Mouse (Mus musculus) layer of hippocampus, adult 18-20 months (tissue): ENCODE results near the gene Cfd. TPM values are rescaled to one million over a fixed set of nuclear protein-coding genes. Genes with fewer than 3 reads are reported as not detected.

Experiments
- DNase-seq, 2 experiments: peaks; one replicate each; pipeline ENCODE4 v3.0.0; 2022; ENCODE audit warnings: low spot score in 2 of 2
- total RNA-seq, 2 experiments: library from RNA; stranded (reverse); gene quantifications; 2 replicates each; pipeline ENCODE4 v1.2.3; 2021

The Cfd gene
- total RNA-seq, 2 experiments from 2014 or later: not detected

DNA sequence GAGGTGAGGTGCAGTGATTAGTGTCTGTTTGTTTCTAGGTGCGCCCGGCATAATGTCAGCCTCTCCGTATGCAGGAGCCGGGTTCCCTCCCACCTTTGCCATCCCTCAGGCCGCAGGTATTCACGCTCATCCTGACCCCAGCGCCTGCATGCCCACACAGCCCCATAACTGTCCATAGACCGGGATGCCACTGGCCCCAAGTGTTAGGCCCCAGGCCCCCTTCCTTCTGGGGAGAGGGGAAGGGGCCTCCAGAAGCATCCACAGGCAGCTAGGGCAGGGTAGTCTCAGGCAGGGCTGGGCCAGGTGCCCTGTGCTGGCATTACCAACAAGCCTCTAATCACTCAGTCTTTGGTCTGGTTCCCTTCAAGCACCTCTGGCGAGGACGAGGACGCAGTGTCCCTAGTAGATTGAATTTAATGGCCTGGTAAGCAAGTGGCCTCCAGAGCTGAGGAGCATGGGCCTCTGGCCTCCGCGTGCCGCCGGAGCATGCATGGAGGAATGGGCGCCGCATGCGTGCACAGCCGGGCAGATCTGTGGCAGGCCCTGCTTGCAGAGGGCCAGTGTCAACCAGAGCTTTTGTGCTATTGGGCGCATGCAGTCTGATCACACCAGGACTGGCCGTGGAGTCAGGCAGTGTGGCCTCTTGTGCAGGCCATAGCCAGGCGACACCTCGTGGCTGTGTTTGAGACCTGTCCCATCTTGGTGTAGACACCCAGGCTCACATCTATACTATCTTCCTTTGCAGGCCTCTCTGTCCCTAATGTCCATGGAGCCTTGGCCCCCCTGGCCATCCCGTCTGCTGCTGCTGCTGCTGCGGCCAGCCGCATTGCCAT lies 30.4 kb upstream of the Cfd start:
- no peak for DNase-seq

DNA sequence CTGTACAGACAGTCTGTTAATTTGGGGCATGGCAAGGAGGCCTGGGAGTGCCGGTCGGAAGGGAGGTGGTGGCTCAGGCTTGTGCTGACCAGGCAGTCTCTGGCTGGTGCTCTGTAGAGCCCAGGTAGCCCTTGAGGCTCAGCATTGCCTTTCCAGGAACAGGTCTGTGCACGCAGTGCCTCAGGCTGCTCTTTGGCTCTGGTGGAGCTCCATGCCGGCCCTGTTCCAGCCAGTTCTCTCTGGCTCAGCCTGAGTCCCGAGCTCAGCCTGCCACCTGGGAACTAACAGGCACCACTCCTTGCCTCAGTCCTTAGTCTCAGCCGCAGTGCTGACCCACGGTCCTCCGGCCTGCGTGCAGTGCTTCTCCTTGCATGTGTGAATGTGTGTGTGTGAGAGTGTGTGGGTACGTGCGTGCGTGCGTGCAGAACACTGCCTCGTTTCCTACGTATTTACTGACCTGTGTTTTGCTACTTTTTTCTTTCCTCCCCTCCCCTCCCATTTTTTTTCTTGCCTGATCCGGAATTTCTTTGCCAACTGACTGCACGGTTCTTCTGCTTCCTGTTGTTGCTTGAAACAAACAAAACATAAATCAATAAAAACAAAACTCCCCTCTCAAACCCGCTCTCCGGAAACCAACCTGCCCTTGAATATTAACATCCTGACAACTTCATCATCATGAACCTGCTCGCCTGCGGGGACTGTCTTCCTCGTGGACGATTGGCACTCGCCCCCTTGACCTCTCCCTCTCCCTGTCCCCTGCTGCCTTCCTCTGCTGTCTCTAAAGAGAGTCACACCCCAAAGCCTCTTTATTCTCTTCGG lies 29.2 kb upstream of the Cfd start:
- DNase-seq: no peak

DNA sequence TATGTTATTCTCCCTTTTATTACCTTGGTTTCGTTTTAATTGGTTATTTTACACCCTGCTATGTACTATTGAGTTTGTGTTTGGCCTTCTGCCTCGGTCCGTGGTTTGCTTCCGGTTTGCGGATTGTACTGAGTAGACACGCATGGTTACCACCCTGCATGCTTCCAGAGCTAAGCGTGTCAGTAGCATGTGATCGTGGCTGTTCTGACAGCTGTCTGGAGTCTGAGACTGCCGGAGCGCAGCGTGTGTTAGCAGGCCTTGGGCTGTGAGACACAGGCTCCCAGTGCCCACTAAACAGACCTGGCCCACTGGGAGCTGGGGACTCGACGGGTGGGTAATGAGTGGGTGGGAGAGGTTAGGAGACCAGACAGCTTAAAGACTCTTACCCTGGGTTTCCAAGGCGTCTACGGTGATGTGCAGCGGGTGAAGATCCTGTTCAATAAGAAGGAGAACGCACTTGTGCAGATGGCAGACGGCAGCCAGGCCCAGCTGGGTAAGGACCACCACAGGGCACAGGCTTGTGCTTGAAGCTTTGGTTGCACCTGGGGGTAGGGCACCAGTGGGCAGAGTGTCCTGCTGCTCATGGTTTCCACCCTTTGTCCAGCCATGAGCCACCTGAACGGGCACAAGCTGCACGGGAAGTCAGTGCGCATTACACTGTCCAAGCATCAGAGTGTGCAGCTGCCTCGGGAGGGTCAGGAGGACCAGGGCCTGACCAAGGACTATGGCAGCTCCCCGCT lies 28.4 kb upstream of the Cfd start:
- no peak for DNase-seq

- no peak for DNase-seq
Observed at GRCm38 (mm10) chr10:79862925-79863324, 27.7 kb upstream of the Cfd start.

GRCm38 (mm10) chr10:79864351-79865188 lies 26.1 kb upstream of the Cfd start:
- no peak for DNase-seq

DNA sequence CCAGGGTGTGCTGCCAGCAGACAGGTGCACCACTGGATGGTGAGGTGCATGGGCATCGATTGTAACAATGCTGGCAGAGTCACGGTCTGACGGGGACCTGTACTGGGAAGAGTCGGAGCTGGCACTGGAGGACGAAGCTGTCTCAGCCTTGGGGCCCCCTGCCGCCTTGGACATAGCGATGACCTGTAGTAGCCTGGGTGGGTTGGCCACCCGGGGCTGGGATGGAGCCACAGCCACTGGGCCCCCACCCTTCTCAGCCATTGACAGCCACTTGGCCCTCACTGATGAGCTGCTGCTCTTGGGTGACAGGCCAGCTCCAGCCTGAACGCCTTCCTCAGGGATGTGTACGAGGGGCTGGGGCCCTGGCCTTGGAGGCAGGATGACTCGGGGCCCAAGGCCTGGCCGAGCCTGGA lies 25.5 kb upstream of the Cfd start:
- DNase-seq: no peak

- no peak for DNase-seq
Observed at GRCm38 (mm10) chr10:79865801-79866295, 24.8 kb upstream of the Cfd start.

- no peak for DNase-seq
Observed at GRCm38 (mm10) chr10:79866601-79867000, 24.1 kb upstream of the Cfd start.

DNA sequence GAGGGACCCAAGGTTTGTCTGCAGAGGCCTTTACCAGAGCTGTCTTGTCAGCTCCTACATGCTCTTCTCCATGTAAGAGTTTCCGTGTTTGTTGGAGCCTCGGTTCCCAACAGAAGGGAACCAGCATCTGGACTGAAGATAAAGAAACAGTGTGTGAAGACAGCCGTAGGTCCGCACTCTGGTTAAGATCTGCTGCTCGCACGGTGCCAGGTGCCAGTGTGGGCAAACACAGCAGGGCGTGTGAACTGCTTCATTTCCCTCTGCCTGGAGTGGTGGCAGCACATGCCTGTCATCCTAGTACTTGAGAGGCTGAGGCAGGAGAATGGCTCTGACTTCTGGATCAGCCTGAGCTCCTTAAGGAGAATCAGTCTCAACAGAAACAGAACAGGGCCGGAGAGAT lies 18.8 kb upstream of the Cfd start:
- no peak for DNase-seq

DNA sequence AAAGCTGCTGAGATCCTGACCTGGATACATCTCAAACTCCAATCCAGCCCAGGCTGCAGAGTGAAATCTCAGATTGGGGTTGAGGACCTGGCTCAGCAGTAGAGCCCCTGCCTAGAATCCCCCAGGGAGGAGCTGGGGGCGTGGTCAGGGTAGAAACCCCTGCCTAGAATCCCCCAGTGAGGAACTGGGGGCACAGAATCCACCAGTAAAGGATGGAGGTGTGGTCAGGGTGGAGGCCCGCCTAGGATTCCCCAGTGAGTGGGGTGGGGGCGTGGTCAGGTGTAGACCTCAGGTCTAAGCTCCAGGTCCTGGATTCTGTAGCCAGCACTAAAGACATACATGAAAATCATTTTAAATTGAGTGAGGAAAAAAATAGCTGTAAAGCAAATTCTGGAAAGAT lies 17.8 kb upstream of the Cfd start:
- DNase-seq: no peak

GRCm38 (mm10) chr10:79873313-79873712 lies 17.3 kb upstream of the Cfd start:
- no peak for DNase-seq

DNA sequence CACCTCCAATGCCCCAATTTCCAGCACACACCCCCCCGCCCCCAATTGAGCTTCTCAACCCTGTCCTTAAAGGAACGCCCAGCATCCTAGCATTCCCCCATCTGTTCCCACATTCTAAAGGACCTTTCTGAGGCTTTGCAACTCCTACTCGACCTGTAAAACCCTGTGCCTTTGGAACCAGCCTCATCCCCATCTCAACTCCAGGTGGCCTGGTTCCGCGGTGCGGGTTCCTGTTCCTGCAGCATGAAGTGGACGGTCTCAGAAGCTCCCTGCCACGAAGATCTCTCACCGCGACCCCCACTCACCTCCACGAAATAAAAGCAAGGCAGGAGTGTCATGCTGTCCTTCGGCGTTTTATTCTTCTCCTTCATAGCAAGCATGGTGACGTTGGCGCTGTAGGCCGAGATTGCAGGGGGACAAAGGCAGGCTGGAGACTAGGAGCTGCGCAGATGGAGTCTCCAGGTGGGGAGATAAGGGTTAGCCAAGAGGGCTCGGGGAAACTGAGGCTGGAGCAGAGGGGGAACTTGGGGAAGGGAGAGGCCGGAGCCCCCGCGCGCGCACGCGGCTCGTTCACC lies 16.9 kb upstream of the Cfd start:
- no peak for DNase-seq

- DNase-seq: no peak
Observed at GRCm38 (mm10) chr10:79874290-79874862, 16.3 kb upstream of the Cfd start, which contains the start of the genes Prtn3 and Plppr3. TSS of gene Prtn3 (plus strand) at chr10:79874476. TSS of gene Plppr3 (minus strand) at chr10:79874634.

DNA sequence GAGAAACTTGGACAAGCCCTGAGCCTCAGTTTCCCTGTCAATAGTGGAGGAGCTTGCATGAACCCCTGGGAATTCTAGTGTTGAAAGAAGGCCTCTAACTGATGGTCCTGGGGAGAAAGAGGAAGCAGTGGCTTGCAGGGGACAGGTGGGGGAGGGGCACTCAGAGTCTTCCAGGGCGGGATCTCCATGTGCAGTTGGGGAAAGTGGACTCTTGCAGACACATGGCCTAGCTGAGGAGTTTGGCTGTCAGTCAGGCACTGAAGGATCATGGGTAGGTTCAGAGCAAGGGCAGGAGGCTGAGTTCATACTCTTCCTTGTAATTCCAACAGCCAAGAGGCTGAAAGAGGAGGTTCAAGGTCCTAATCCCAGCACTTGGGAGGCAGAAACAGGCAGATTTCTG lies 13.5 kb upstream of the Cfd start:
- no peak for DNase-seq

DNA sequence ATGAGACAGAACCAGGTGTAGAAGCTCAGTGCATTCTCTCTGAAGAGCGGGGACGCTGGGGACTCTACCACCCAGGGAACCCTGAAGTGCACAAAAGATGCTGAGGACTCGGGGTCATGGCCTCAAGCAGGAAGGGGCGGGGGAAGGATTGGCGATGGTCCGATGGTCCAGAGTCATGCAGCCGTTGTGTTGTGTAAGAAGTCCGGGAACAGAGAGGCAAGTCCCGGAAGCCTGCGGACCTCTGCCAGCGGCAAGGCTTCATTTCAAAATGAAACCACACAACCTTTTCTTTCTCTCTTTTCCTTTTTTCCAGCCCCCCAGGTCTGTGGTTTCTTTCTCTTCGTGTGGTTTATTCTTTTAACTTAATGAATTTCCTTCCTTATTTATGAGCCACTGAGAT lies 12.9 kb upstream of the Cfd start:
- no peak for DNase-seq

DNA sequence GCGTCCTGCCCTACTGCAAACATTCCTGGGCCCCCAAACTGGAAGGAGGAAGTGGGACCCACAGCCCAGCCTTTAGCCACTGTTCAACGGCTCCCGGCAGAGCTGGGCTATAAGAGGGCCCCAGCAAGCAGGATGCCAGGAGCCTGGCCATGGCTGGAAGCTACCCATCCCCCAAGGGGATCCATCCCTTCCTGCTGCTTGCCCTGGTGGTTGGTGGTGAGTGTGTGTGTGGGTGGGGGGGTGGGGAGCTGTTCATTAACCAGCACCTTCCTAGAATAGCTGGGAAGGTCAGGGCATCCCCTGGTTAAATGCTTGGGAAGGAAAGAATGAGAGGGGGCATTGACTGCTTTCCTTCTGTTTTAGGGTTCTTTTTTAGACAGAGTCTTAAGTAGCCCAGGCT lies 11.1 kb upstream of the Cfd start:
- DNase-seq: no peak

GRCm38 (mm10) chr10:79880721-79881120 lies 9.9 kb upstream of the Cfd start:
- no peak for DNase-seq

- no peak for DNase-seq
Observed at GRCm38 (mm10) chr10:79881981-79882380, 8.7 kb upstream of the Cfd start.

GRCm38 (mm10) chr10:79883297-79884084 lies 7.2 kb upstream of the Cfd start:
- peak; percentile 59 to 87 for DNase-seq
